Mouse (Mus musculus) adrenal gland, adult 2 months (tissue): Measurements from ENCODE around the gene Il19. TPM values are rescaled to one million over a fixed set of nuclear protein-coding genes. Genes with fewer than 3 reads are reported as not detected.
A peak's percentile ranks its signal among the peaks of the same experiment; 100 is the strongest.

Source experiments
- DNase-seq: peaks from one replicate; pipeline ENCODE4 v3.0.0; 2021
- long read RNA-seq: library from polyadenylated mRNA; stranded (forward); transcript quantifications from one replicate; pipeline ENCODE4 v2.0.0, GENCODE M21; 2021
- polyA plus RNA-seq: library from polyadenylated mRNA; depleted of rRNA; stranded (reverse); fragments of >200 nt; gene quantifications from 2 replicates; pipeline ENCODE4 v1.2.3, GENCODE M21; 2012; rRNA removed
- total RNA-seq, 2 experiments: library from RNA; stranded (reverse); gene quantifications; 2 replicates each; pipeline ENCODE4 v1.2.3; 2021

Il19 gene
- total RNA-seq, result not detected
- polyA plus RNA-seq, result not detected in 2 replicates
- long read RNA-seq, result 0 reads

GRCm38 (mm10) chr1:130940065-130940687 is at the start of gene Il19:
Il19 (minus strand) TSS chr1:130940115.
- DNase-seq, result no peak

- DNase-seq, result no peak
Observed at GRCm38 (mm10) chr1:130989331-130989730, 49.4 kb upstream of the Il19 start.

DNA sequence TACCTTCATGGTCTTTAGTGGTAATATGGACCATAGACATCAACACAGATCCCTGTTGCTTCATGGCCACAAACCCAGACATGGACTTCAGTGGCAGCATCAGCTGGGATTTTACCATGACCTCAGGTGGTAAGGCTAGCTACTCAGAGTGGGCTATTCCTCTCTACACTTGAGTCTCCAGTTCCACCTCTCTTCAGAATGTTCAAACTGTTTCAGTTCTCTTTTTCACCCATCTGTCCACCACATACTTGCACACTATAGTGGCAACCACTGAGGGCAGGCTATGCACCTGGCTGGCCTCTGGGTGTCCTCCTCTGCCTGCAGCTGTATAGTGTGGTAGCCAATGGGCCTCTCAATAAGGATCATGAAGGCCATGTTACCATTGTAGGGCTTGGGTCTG is 47.5 kb upstream of the Il19 start:
- peak; percentile 11 for DNase-seq

DNA sequence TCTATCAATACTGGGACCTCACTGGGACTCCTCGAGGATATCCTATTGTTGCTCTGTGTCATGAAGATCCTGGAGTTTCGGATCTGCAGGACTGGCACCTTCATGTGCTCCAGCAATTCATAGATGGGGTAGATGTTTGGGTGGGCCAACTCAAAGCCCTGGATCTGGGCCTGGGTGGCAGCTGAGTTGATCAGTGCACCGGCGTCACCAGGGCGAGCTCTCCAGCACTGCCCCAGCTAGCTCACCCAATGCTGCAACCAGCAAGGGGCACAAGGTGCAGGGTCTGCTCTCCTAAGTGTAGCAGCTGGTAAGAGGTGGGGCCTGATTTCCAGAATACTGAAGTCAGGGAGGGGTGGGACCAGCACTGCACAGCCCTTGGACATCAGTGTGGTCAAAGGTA is 47.1 kb upstream of the Il19 start:
- DNase-seq, result no peak

- peak; percentile 13 for DNase-seq
Observed at GRCm38 (mm10) chr1:130984441-130984840, 44.5 kb upstream of the Il19 start.

DNA sequence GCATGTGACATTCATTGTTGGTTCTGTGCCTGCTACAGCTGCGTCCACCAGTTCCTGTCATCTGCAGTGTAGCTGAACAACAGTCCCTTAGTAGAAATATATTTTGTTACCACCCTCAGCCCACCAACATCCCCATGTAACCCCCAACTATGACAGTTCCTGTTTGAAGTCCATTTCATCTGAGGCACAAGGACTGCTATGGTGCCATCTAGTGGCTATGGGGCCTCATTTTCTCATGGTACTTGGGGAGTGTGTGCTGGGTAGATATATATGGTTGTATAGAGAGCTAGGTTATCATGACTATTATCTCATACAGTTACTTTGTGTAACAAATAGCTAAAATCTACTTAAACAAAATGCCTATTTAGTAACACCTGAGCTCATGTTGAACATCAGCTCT is 39.5 kb upstream of the Il19 start:
- peak; percentile 44 for DNase-seq

DNA sequence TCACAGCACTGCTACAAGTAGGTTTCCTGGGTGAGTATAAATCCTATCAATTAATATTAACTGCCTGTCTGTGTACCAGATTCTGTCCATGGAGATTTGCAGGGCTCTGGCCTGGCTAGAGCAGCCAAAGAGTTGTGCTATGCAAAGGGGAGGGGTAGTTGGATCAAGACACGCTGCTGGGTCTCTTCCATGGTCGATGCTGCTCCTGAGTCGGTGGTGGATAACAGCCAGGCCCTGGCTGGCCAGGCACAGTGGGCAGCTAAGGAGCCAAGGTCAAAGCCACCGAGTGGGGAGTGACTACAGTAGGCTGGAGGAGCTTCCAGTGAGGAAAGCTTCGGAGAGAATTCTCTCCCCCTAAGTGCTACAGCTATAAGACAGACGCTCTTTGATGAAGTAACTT is 24.0 kb upstream of the Il19 start:
- peak; percentile 21 for DNase-seq

DNA sequence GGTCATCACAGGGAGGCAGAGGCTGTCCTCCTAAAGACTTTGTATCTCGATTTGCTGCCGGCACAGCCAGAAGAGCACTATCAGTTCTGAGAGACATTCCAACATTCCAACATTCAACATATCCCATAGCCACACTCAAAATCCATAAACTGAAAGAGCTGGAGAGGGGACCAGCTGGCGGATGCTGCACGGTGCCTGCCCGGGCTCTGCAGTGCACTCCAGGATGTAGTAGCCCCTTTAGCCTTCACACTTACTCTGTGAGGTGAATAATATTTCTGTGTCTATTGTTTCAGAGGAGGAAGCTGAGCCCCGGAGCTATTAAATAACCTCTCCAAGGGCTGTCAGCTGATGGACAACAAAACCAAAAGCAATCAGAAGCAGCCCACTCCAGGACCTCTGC is 7.0 kb upstream of the Il19 start:
- no peak for DNase-seq

GRCm38 (mm10) chr1:130941801-130942200 is 1.9 kb upstream of the Il19 start:
- no peak for DNase-seq

DNA sequence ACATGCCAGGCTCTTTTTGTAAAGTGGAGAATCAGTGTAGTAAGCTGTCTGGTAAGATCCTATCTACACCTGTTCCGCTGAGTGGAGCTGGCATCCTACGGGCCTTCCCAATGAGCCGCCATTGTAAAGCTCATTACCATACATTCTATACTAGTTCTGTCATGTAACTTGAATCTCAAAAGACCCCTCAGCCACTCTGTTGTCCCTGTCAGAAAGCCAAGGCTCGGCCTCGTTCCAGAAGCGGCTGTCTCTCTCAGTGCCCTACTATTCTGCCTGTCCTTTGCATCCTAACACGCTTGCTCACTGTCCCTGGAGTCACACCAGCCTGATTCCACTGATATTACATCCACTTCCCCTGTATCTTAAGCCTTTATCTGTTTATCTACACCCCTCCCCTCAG is 1.7 kb downstream of the Il19 start:
- DNase-seq, result no peak

DNA sequence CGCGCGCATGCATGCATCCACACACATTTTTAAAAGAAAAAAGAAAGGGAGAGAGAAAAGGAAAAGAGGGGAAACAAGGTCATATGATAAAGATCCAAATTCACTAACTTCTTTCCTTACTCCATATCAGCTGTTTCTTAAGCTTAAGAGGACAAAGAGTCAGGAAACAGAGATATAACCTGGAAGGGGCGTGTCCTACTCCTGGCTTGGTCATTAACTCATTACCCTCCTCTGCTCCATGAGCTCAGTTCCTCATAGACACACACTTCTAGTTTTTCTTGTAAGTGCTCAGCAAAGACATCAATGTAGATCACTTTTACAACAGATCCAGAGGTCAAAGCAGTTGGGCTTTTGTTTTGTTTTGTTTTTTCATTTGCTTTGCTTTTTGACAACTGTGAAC is 2.7 kb downstream of the Il19 start:
- DNase-seq, result no peak

DNA sequence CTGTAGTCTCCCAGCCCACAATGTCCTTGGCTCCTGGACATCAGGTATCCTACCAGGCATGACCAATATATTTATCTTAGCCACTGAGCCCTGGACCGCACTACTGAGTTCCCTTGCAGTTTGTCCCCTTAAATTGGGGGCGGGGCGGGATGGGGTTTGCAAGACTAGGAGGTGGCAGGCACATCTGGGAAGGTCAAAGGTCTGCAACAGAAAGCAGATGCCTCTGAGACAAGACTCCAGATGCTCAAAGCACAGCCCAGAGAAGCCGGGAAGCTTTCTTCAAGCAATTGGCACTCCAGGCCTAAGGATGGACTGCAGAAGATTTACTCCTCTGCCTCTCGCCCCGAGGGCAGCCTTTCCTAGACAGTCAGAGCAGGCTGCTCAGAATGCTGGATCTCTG is 3.6 kb downstream of the Il19 start:
- DNase-seq, result no peak

DNA sequence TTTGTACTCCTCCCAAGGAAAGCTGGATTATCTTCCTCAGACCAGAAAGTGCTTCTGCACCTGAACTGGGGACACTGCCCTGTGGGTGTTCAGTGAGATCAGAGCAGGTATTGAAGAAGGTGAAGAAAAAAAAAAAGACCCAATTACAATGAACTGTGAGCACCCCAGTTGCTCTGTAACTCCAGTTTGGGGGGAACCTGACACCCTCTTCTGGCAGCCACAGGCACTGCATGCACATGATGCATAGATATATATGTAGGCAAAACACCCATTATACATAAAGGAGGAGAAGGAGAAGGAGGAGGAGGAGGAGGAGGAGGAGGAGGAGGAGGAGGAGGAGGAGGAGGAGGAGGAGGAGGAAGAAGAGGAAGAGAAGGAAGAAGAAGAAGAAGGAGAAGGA is 13.4 kb downstream of the Il19 start:
- peak; percentile 13 for DNase-seq

DNA sequence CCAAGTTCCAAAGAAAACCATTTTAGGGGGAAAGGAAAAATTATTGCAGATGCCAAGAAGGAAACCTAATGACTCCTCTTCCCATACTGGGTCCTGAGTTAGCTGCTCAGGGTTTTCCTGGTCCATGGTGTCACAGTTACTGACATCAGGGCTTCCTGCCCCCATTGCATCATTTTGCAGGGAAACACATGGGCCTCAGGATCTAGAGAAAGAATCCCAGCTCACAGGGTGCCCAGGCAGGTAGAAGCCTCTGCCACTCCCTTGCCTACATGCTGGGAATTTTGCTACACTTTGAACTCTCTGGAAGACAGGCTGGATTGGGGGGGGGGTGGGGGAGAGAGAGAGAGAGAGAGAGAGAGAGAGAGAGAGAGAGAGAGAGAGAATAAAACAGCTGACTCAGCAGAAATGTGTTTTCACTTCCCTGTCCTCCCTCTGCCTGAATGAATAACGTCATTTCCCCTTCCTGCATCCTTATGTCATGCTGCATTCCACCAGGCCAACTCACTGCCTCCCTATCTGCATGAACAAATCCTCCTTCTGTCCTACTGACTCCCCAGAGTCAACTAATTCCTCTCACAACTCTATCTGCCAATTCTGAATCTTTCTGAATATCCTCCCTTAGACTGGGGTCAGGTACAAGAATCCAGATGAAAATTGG is 21.5 kb downstream of the Il19 start:
- no peak for DNase-seq

DNA sequence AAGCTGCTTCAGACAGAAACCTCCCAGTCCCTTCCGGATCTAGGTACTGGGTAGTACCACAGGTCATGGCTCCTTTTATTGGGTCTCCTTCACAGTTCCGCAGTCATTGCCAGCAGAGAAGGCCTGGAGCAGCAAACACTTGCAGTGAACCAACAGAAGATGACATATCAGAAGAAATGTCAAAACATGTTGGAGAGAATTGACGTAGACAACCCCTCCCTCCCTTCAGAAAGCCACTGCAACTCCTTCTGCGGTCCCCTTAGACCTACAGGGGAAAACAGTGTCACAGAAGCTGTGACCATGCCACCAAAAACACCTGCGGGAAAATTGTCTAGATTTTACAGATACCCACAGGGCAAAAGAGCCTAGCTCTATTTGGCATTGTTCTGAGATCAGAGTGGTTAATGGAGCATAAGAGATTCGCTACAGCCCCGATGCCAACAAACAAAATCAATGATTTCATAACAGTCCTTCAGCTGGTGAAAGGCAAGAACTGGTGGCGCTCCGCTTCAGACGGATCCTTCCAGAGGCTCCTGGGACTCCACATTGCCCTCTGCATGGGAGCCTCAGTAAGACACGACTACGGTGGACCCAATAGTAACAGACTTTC is 28.4 kb downstream of the Il19 start, which contains the start of gene Il20:
Gene Il20, minus strand, starts transcription at position 51 of the 610 bp plus-strand sequence.
- no peak for DNase-seq

DNA sequence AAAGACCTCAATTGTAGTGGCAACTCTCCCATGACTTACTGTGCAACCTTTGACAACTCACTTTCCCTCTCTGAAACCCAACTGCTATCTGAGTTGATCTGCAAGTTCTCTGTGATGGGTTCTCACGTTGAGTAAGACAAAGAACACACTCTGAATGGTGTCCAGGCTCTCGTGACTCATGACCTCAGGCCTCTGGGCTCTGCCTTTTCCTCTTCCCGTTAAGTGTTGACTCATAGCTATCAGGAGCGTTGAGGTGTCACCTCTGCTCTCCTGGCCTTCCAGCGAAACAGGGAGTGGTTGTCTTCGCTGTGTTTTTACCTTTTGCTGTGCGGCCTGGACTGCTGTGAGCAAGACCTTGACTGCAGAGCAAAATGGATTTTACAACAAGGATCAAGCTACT is 37.4 kb downstream of the Il19 start:
- DNase-seq, result no peak

GRCm38 (mm10) chr1:130894468-130894867 is 45.4 kb downstream of the Il19 start:
- DNase-seq, result no peak

- DNase-seq, result peak; percentile 18
Observed at GRCm38 (mm10) chr1:130893329-130894040, 46.4 kb downstream of the Il19 start.

DNA sequence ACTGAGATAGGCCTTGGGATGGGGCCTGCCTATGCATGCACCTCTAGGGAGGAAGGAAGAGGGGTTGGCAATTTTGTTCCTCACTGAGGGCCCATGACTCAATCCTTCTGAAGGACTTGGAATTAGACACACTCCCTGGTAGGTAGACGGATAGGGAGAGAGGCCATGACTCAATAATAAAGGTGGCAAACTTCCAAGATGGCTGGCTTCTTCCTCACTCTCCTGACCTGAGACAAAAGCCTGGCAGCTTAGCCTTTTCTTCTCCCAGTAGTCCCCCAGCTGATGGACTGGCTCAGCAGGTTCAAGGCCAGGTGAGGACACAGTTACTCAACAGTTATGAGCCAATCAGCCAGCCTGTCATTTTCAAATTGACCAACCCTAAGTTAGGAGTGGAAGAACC is 47.5 kb downstream of the Il19 start:
- DNase-seq, result peak; percentile 91

DNA sequence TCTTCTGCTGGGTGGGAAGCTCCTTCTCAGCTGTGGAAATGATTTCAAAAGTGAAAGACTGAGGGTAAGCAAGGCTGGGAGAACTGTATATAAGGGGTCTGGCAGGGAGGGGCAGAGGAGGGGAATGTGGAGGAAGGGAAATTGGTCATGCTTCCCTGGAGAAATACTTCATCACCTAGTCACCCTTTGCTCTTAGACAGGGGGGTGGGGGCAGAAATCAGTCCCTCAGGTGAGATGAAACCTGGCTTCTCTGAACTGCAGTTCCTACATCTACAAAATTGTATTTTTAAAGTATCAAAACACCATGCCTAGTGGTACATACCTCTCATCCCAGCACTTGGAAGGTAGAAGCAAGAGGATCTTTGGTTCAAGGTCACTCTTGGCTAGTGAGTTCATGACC is 52.6 kb downstream of the Il19 start, which contains the start of gene Il24:
Gene Il24, minus strand, starts transcription at position 101 of the 400 bp plus-strand sequence.
- DNase-seq, result no peak

- DNase-seq, result no peak
Observed at GRCm38 (mm10) chr1:130883146-130883545, 56.8 kb downstream of the Il19 start.
